Mouse (Mus musculus): ENCODE data around the gene Tigar. TPM values are rescaled to one million over a fixed set of nuclear protein-coding genes. Genes with fewer than 3 reads are reported as not detected.

Gene Tigar
- polyA plus RNA-seq, 1 experiment from 2014 or later, result 7.4 TPM

DNA sequence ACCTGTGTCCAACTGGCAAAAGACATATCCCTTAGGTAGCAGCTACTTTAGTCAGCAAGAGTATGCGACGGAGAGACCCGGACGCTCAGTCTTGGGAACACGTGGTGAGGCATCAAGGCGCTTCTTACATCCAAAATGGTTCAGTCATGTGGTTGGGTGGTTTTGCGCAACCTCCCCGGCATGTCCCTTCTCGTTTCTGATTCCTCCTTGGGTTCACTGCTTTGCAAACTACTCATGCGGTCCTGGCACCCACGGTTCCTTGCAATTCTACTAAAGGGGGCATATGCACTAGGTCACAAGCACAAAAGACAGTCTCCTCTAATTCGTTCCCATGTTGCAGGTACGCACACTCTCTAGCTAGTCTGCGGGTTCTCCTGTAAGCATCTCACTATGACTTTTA, 20.3 kb upstream of the Tigar start:
- peaks cover 29% of the 10 kb centered on the region for H3K4me1 ChIP-seq (ENCODE audit: control insufficient read depth, insufficient read depth, low read length)
- no peaks in the 10 kb centered on the region for H3K27me3 ChIP-seq (replicated peaks; ENCODE audit: control insufficient read depth, insufficient read depth, low read length)
- H3K9ac ChIP-seq (ENCODE audit: low read length), result no peak overlapping the region
- H3K4me2 ChIP-seq (ENCODE audit: low read length), result no peak overlapping the region
- H3K27ac ChIP-seq (ENCODE audit: low read depth, low read length), result no peak overlapping the region
- 91% methylated on average over 14 of the region's 14 CpGs for WGBS
- H3K36me3 ChIP-seq (ENCODE audit: control insufficient read depth, insufficient read depth, low read length), result peaks cover 66% of the 10 kb centered on the region
- ATAC-seq (no peak), DNase-seq (ENCODE audit: low spot score) (no peak)
- H3K9me3 ChIP-seq (replicated peaks; ENCODE audit: control insufficient read depth, low read length), result no peaks in the 10 kb centered on the region
- H3K4me3 ChIP-seq (ENCODE audit: low read depth, low read length), result no peak overlapping the region

DNA sequence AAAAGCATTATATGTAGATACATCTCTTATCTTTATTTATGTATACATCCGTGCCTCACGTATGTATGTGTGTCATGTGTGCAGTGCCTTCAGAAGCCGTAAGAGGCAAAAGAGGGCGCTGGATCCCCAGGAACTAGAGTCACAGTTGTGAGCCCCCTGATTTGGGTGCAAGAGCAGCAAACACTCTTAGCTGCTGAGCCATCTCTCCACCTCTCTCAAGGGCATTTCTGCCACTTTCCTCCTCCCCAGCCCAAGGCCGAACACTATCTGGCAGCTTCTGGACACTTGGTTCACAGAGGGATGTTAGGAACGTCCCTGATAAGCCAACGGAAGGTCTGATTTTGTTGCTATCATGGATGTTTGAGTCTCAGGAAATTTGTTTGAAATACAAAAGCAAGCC, 14.1 kb upstream of the Tigar start:
- Histone ChIP-seq H3K4me2 (ENCODE audit: low read length) (no peak overlapping the region), H3K9ac (ENCODE audit: low read length) (no peak overlapping the region), H3K27ac (ENCODE audit: low read depth, low read length) (no peak overlapping the region), H3K27me3 (replicated peaks; ENCODE audit: control insufficient read depth, insufficient read depth, low read length) (no peaks in the 10 kb centered on the region), H3K36me3 (ENCODE audit: control insufficient read depth, insufficient read depth, low read length) (peaks cover 18% of the 10 kb centered on the region), H3K9me3 (replicated peaks; ENCODE audit: control insufficient read depth, low read length) (no peaks in the 10 kb centered on the region), H3K4me3 (ENCODE audit: low read depth, low read length) (no peak overlapping the region), H3K4me1 (ENCODE audit: control insufficient read depth, insufficient read depth, low read length) (no peaks in the 10 kb centered on the region)
- DNase-seq (ENCODE audit: low spot score) (no peak), ATAC-seq (no peak)
- WGBS, result 89% methylated on average over 7 of the region's 7 CpGs

DNA sequence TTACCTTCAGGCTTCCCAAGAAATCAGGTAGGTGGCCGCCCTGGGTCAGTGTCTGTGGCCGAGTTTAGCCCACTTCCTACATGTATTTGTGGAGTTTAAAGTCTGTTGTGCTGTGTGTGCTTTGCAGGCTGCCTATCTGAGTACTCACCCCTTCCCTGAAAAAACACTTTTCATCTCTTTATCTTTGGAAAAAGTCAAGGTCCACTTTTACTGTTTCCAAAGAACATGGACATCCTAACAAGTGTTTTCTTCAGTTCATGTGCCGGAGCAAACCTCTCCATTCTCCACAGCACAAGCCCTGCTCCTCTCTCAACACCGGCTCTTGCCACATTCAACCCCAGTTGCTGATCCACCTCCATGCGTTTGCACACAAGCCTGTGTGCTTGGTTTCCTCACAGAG, 13.6 kb upstream of the Tigar start:
- H3K36me3 ChIP-seq (ENCODE audit: control insufficient read depth, insufficient read depth, low read length), result peaks cover 17% of the 10 kb centered on the region
- no peak overlapping the region for H3K27ac ChIP-seq (ENCODE audit: low read depth, low read length)
- no peak overlapping the region for H3K9ac ChIP-seq (ENCODE audit: low read length)
- no peak overlapping the region for H3K4me2 ChIP-seq (ENCODE audit: low read length)
- H3K4me1 ChIP-seq (ENCODE audit: control insufficient read depth, insufficient read depth, low read length), result no peaks in the 10 kb centered on the region
- no peak for DNase-seq (ENCODE audit: low spot score)
- ATAC-seq, result no peak
- 85% methylated on average over 5 of the region's 5 CpGs for WGBS
- no peaks in the 10 kb centered on the region for H3K27me3 ChIP-seq (replicated peaks; ENCODE audit: control insufficient read depth, insufficient read depth, low read length)
- H3K4me3 ChIP-seq (ENCODE audit: low read depth, low read length), result no peak overlapping the region
- no peaks in the 10 kb centered on the region for H3K9me3 ChIP-seq (replicated peaks; ENCODE audit: control insufficient read depth, low read length)

GRCm38 (mm10) chr6:127122221-127122806, 13.0 kb upstream of the Tigar start:
- H3K4me1 ChIP-seq (ENCODE audit: control insufficient read depth, insufficient read depth, low read length), result no peaks in the 10 kb centered on the region
- no peak for DNase-seq (ENCODE audit: low spot score)
- no peak overlapping the region for H3K9ac ChIP-seq (ENCODE audit: low read length)
- no peaks in the 10 kb centered on the region for H3K27me3 ChIP-seq (replicated peaks; ENCODE audit: control insufficient read depth, insufficient read depth, low read length)
- peaks cover 10% of the 10 kb centered on the region for H3K36me3 ChIP-seq (ENCODE audit: control insufficient read depth, insufficient read depth, low read length)
- H3K4me3 ChIP-seq (ENCODE audit: low read depth, low read length), result no peak overlapping the region
- no peak overlapping the region for H3K27ac ChIP-seq (ENCODE audit: low read depth, low read length)
- H3K9me3 ChIP-seq (replicated peaks; ENCODE audit: control insufficient read depth, low read length), result no peaks in the 10 kb centered on the region
- 87% methylated on average over 4 of the region's 4 CpGs for WGBS
- H3K4me2 ChIP-seq (ENCODE audit: low read length), result no peak overlapping the region
- ATAC-seq, result no peak; the same call in 1 of the 2 replicates

DNA sequence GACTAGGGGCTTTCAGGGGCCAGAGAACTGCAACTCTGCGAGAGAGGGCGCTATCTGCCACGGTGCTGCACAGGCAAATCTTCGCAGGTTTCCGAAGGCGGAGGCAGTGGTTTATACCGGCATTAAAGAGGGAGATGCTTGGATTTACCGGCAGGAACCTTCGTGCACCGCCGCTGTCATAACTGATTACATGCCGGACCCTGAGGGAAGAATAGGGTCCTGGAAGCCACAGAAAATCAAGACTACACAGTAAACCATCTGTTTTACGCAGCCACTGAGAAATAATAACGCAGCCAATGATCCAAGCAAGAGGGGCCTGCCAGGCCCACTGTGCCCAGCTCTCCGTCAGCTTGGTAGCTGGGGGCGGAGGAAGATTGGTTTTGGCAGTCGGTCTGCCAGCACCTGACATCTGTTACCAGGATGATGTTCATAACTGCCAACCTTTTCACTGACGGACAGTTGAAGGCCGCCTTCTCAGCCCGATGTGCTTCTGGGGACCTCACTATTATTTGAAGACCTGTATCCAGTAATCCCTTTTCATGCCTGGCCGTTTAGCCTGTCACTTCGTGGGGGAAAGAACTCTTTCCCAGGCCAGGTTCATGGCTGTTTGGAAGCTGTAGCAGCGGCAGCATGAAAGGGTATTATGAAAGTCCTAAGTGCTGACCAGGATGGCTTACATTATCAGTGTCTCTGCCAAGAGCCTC, 5.5 kb upstream of the Tigar start:
- H3K27ac ChIP-seq (ENCODE audit: low read depth, low read length), result 0 out of 2 replicates have a peak overlapping the region, but pooled peaks have one; percentile 23
- H3K9me3 ChIP-seq (replicated peaks; ENCODE audit: control insufficient read depth, low read length), result no peaks in the 10 kb centered on the region
- H3K4me2 ChIP-seq (ENCODE audit: low read length), result no peak overlapping the region
- no peak overlapping the region for H3K4me3 ChIP-seq (ENCODE audit: low read depth, low read length)
- WGBS, result 60% methylated on average over 23 of the region's 23 CpGs
- no peak overlapping the region for H3K9ac ChIP-seq (ENCODE audit: low read length)
- no peaks in the 10 kb centered on the region for H3K36me3 ChIP-seq (ENCODE audit: control insufficient read depth, insufficient read depth, low read length)
- DNase-seq (ENCODE audit: low spot score) (peak; percentile 55), ATAC-seq (peak; percentile 52; the same call in 1 of the 2 replicates)
- H3K4me1 ChIP-seq (ENCODE audit: control insufficient read depth, insufficient read depth, low read length), result no peaks in the 10 kb centered on the region
- H3K27me3 ChIP-seq (replicated peaks; ENCODE audit: control insufficient read depth, insufficient read depth, low read length), result no peaks in the 10 kb centered on the region

DNA sequence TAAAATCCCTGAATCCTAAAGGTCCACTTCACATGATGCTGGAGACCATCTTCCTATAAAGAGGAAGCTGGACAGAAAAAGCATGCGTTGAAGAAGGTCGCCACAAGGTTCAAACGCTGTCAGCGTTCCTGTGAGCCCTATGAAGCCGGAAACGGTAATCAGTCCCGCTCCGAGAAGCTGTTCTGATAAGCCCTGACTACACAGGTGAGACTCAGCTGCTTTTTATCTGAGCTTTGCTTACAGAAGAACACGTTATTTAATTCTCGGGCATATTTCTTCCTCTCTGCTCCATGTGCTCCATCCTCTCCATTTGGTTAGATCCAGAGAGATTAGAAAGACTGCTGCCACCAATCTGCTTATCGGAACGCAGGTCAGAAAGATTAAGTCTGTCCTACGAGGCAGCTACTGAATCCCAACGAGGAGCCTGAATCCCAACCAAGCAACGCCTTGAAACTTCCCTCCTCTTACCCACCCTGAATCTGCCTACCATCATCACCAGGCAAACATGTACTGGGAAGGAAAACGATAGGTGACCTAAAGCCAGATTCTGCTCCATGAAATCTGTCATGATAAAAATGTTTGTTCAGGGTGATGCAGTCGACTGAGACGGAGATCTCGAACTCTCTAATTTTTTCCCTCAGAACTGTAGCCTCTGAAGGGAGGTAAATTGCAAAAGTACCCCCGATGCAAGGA, 843 bp downstream of the Tigar start:
- Histone ChIP-seq H3K9ac (ENCODE audit: low read length) (peak overlapping the region; percentile 53), H3K9me3 (replicated peaks; ENCODE audit: control insufficient read depth, low read length) (no peaks in the 10 kb centered on the region), H3K4me3 (ENCODE audit: low read depth, low read length) (peak overlapping the region; percentile 60), H3K4me2 (ENCODE audit: low read length) (peak overlapping the region; percentile 80), H3K36me3 (ENCODE audit: control insufficient read depth, insufficient read depth, low read length) (no peaks in the 10 kb centered on the region), H3K4me1 (ENCODE audit: control insufficient read depth, insufficient read depth, low read length) (peaks cover 6% of the 10 kb centered on the region; the same call in 1 of the 2 replicates), H3K27me3 (replicated peaks; ENCODE audit: control insufficient read depth, insufficient read depth, low read length) (no peaks in the 10 kb centered on the region), H3K27ac (ENCODE audit: low read depth, low read length) (no peak overlapping the region)
- ATAC-seq (no peak), DNase-seq (ENCODE audit: low spot score) (no peak)
- WGBS, result 48% methylated on average over 20 of the region's 20 CpGs

DNA sequence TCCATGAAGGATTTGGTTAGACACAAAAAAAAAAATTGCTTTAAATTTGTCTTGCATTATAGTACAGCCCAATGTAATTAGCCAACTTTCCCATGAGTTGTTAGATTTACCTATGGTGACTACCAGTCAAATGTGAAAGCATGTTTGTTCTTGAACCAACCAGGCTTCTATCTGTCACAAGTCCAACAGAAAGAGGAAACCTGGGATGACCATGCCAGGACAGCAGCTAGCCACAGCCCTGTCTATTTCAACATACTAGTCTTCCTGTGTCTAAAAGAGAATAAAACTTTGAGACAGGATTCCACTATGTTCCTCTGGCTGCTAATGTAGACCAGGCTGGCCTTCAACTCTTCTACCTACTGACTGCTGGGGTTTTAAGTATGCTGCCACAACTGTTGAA, 1.9 kb downstream of the Tigar start:
- no peak overlapping the region for H3K9ac ChIP-seq (ENCODE audit: low read length)
- no peaks in the 10 kb centered on the region for H3K36me3 ChIP-seq (ENCODE audit: control insufficient read depth, insufficient read depth, low read length)
- H3K4me1 ChIP-seq (ENCODE audit: control insufficient read depth, insufficient read depth, low read length), result peaks cover 6% of the 10 kb centered on the region; the same call in 1 of the 2 replicates
- H3K27ac ChIP-seq (ENCODE audit: low read depth, low read length), result no peak overlapping the region
- no peak overlapping the region for H3K4me3 ChIP-seq (ENCODE audit: low read depth, low read length)
- no peaks in the 10 kb centered on the region for H3K9me3 ChIP-seq (replicated peaks; ENCODE audit: control insufficient read depth, low read length)
- ATAC-seq (no peak), DNase-seq (ENCODE audit: low spot score) (no peak)
- H3K4me2 ChIP-seq (ENCODE audit: low read length), result no peak overlapping the region
- no peaks in the 10 kb centered on the region for H3K27me3 ChIP-seq (replicated peaks; ENCODE audit: control insufficient read depth, insufficient read depth, low read length)

DNA sequence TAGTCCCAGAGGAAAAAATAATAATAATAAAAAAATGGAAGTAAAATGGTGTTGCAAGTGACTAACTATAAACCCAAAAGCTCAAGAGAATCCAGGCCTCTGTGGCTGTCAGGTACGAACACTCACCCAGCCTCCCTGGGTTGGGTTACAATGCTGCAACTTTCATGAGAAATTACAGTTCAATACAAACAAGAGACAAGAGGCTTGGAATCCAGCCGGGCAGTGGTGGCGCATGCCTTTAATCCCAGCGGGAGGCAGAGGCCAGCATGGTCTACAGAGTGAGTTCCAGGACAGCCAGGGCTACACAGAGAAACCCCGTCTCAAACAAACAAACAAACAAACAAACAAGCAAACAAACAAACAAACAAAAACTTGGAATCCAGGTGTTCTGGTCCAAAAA, 2.6 kb downstream of the Tigar start:
- peaks cover 6% of the 10 kb centered on the region; the same call in 1 of the 2 replicates for H3K4me1 ChIP-seq (ENCODE audit: control insufficient read depth, insufficient read depth, low read length)

GRCm38 (mm10) chr6:127106189-127106588, 3.2 kb downstream of the Tigar start:
- Histone ChIP-seq H3K36me3 (ENCODE audit: control insufficient read depth, insufficient read depth, low read length) (no peaks in the 10 kb centered on the region; the same call in 1 of the 2 replicates), H3K4me3 (ENCODE audit: low read depth, low read length) (no peak overlapping the region), H3K27me3 (replicated peaks; ENCODE audit: control insufficient read depth, insufficient read depth, low read length) (no peaks in the 10 kb centered on the region), H3K9me3 (replicated peaks; ENCODE audit: control insufficient read depth, low read length) (no peaks in the 10 kb centered on the region), H3K4me1 (ENCODE audit: control insufficient read depth, insufficient read depth, low read length) (peaks cover 6% of the 10 kb centered on the region; the same call in 1 of the 2 replicates), H3K4me2 (ENCODE audit: low read length) (no peak overlapping the region), H3K27ac (ENCODE audit: low read depth, low read length) (no peak overlapping the region), H3K9ac (ENCODE audit: low read length) (no peak overlapping the region)
- DNase-seq (ENCODE audit: low spot score) (no peak), ATAC-seq (no peak)
- 86% methylated on average over 5 of the region's 5 CpGs for WGBS

More for the DNA sequence above, 2.6 kb downstream of the Tigar start:
- no peak overlapping the region for H3K4me2 ChIP-seq (ENCODE audit: low read length)
- 57% methylated on average over 5 of the region's 5 CpGs for WGBS
- H3K36me3 ChIP-seq (ENCODE audit: control insufficient read depth, insufficient read depth, low read length), result no peaks in the 10 kb centered on the region
- ATAC-seq (no peak), DNase-seq (ENCODE audit: low spot score) (no peak)
- no peak overlapping the region for H3K9ac ChIP-seq (ENCODE audit: low read length)
- H3K27me3 ChIP-seq (replicated peaks; ENCODE audit: control insufficient read depth, insufficient read depth, low read length), result no peaks in the 10 kb centered on the region
- H3K27ac ChIP-seq (ENCODE audit: low read depth, low read length), result no peak overlapping the region
- H3K9me3 ChIP-seq (replicated peaks; ENCODE audit: control insufficient read depth, low read length), result no peaks in the 10 kb centered on the region
- no peak overlapping the region for H3K4me3 ChIP-seq (ENCODE audit: low read depth, low read length)
